Mouse (Mus musculus) spleen, adult 2 months (tissue): ENCODE measurements at regions not wholly inside any gene's neighbourhood (a gene's known extent, or its start where the extent isn't known, plus 50 kb on each side); places are given as distances from the start of the nearest gene placed in this dataset.

Experiments used
- DNase-seq, 2 experiments: peaks; one replicate each; pipeline versions ENCODE4 v3.0.0 to v3.0.0-alpha.2; 2012 to 2021; ENCODE audit warnings: low spot score in 2 of 2, low read depth in 1 of 2
- H3K27ac ChIP-seq: fragments of 200-500 bp; 2 replicates; pipeline ENCODE4 v1.5.1; 2012; ENCODE audit warnings: low read length, inconsistent platforms; ENCODE audit not compliant: insufficient read depth
- H3K27me3 ChIP-seq: fragments of 200-500 bp; 2 replicates; pipeline ENCODE4 v1.6.1; 2012; ENCODE audit warnings: mild to moderate bottlenecking, moderate library complexity, low read length, inconsistent platforms; ENCODE audit not compliant: control insufficient read depth, insufficient read depth
- H3K36me3 ChIP-seq: fragments of 200-500 bp; 2 replicates; pipeline ENCODE4 v1.6.1; 2012; ENCODE audit warnings: mild to moderate bottlenecking, low read length, inconsistent platforms; ENCODE audit not compliant: control insufficient read depth, insufficient read depth
- H3K4me1 ChIP-seq: fragments of 200-500 bp; 2 replicates; pipeline ENCODE4 v1.6.1; 2011; ENCODE audit warnings: inconsistent platforms; ENCODE audit not compliant: control insufficient read depth, insufficient read depth, insufficient read length
- H3K4me3 ChIP-seq: fragments of 200-500 bp; 2 replicates; pipeline ENCODE4 v1.5.1; 2011; ENCODE audit warnings: mild to moderate bottlenecking, inconsistent platforms; ENCODE audit not compliant: insufficient read depth, insufficient read length; ENCODE audit errors: extremely low read depth
- CTCF ChIP-seq: fragments of 200-500 bp; IDR thresholded peaks from 2 replicates; pipeline ENCODE4 v1.5.1; 2011; ENCODE audit warnings: mild to moderate bottlenecking, inconsistent platforms; ENCODE audit not compliant: insufficient read depth, insufficient read length, insufficient replicate concordance; ENCODE audit errors: extremely low read depth
- POLR2A ChIP-seq: fragments of 200-500 bp; IDR thresholded peaks from 2 replicates; pipeline ENCODE4 v1.6.1; 2011; ENCODE audit warnings: low read depth, low read length, inconsistent platforms
- WGBS: fragments of 180-500 bp; shearing (Covaris S2); methylation state at CpG from one replicate; pipeline ENCODE4 v1.1.7; 2018; 5-methylcytosine and 5-hydroxymethylcytosine counted together

- Histone ChIP-seq H3K27ac (no peak overlapping the region), H3K4me1 (no peaks in the 10 kb centered on the region), H3K27me3 (no peaks in the 10 kb centered on the region), H3K36me3 (no peaks in the 10 kb centered on the region), H3K4me3 (no peak overlapping the region)
- no peak for DNase-seq
- TF ChIP-seq CTCF (no peak), POLR2A (no peak)
- 77% methylated on average over 16 of the region's 16 CpGs for WGBS
Measured at GRCm38 (mm10) chr2:146646237-146646972, 134.3 kb upstream of the Ralgapa2 start.

- no peaks in the 10 kb centered on the region for H3K4me1 ChIP-seq
- H3K4me3 ChIP-seq: no peak overlapping the region
- no peak for TF ChIP-seq POLR2A
- TF ChIP-seq CTCF: no peak
- DNase-seq: no peak
- no peaks in the 10 kb centered on the region for H3K27me3 ChIP-seq
- WGBS: 89% methylated on average over 2 of the region's 2 CpGs
- H3K36me3 ChIP-seq: no peaks in the 10 kb centered on the region
- H3K27ac ChIP-seq: no peak overlapping the region
Measured at GRCm38 (mm10) chr2:146646973-146647282, 134.8 kb upstream of the Ralgapa2 start.

- no peak overlapping the region for H3K4me3 ChIP-seq
- no peak for TF ChIP-seq POLR2A
- no peak for TF ChIP-seq CTCF
- WGBS: 77% methylated on average over 3 of the region's 3 CpGs
Measured at GRCm38 (mm10) chr2:146661346-146661745, 149.2 kb upstream of the Ralgapa2 start.

DNA sequence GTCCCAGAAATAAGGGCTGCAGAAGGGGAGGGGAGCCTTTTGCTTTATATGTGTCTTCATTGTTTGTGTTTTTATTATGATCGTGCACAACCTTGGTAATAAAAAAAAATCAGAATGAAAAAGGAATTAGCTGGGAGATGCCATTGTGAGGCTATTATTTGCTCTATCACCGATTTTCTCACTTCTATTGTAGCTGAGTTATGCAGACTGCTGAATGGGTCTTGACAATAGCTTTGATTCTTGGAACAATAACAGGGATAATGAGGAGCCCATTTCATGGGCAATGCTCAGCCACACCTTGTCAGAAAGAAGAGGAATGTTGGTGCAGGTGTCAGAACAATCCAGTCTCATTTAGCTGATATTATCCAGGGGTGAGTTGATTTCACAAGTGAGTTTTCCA, 160.6 kb upstream of the Ralgapa2 start:
- WGBS: 84% methylated on average over 2 of the region's 2 CpGs
- TF ChIP-seq POLR2A (no peak), CTCF (no peak)

More at GRCm38 (mm10) chr2:146661346-146661745, 149.2 kb upstream of the Ralgapa2 start:
- H3K27me3 ChIP-seq: no peaks in the 10 kb centered on the region
- H3K4me1 ChIP-seq: no peaks in the 10 kb centered on the region
- H3K36me3 ChIP-seq: no peaks in the 10 kb centered on the region
- no peak for DNase-seq
- no peak overlapping the region for H3K27ac ChIP-seq

DNA sequence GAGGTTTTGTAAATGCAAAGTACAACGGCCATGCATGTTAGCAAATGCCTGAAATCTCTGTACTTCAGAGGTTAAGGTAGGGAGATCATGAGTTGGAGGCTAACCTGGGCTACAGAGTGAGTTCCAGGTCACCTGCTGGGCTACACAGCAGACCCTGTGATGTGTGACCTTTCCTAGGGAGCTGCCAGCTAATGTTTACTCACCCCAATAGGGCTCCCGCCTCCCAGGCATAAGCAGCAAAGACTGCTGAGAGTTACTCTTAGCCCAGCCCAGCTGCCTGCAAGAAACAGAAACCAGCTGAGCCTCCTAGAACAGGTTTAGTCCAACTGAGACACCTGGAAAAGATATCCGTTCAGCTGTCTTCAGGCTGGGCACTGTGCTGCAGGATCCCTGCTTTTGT, 169.8 kb upstream of the Ralgapa2 start:
- Histone ChIP-seq H3K27me3 (no peaks in the 10 kb centered on the region), H3K36me3 (no peaks in the 10 kb centered on the region), H3K4me3 (no peak overlapping the region), H3K4me1 (no peaks in the 10 kb centered on the region), H3K27ac (no peak overlapping the region)
- no peak for DNase-seq
- WGBS: 79% methylated on average over 3 of the region's 3 CpGs
- TF ChIP-seq POLR2A (no peak), CTCF (no peak)

More for the DNA sequence above, 160.6 kb upstream of the Ralgapa2 start:
- Histone ChIP-seq H3K4me3 (no peak overlapping the region), H3K4me1 (no peaks in the 10 kb centered on the region), H3K36me3 (no peaks in the 10 kb centered on the region), H3K27ac (no peak overlapping the region), H3K27me3 (no peaks in the 10 kb centered on the region)
- no peak for DNase-seq

GRCm38 (mm10) chr2:146685854-146686507, 169.7 kb upstream of the Kiz start:
- no peaks in the 10 kb centered on the region for H3K36me3 ChIP-seq
- no peaks in the 10 kb centered on the region for H3K4me1 ChIP-seq
- no peak for DNase-seq
- no peak overlapping the region for H3K27ac ChIP-seq
- no peaks in the 10 kb centered on the region for H3K27me3 ChIP-seq
- WGBS: 86% methylated on average over 5 of the region's 5 CpGs
- H3K4me3 ChIP-seq: no peak overlapping the region
- no peak for TF ChIP-seq POLR2A
- no peak for TF ChIP-seq CTCF

- H3K36me3 ChIP-seq: no peaks in the 10 kb centered on the region
- DNase-seq: no peak
- no peaks in the 10 kb centered on the region for H3K4me1 ChIP-seq
- no peaks in the 10 kb centered on the region for H3K27me3 ChIP-seq
- no peak for TF ChIP-seq POLR2A
- TF ChIP-seq CTCF: no peak
- H3K27ac ChIP-seq: no peak overlapping the region
- H3K4me3 ChIP-seq: no peak overlapping the region
- 71% methylated on average over 7 of the region's 7 CpGs for WGBS
Measured at GRCm38 (mm10) chr2:146688544-146688943, 167.1 kb upstream of the Kiz start.
